Comparison of ENCODE assay signal across 31 mouse cellular contexts in genomic region chr3:50595732-50596131, GRCm38 (mm10).
"Had no signal": no experiment of that assay in that cellular context is flagged by ENCODE, and none has a peak within 500 bp of the region (broad histone marks: within the 10 kb centered on the region; RNA-seq: fewer than 3 reads in every experiment).

No protein-coding gene starts in this region.

- H3K9me3 ChIP-seq: limb, embryonic 15.5 days; liver, embryonic 13.5 days; liver, embryonic 15.5 days; lung, embryonic 15.5 days; midbrain, embryonic 12.5 days; neural tube, embryonic 12.5 days had no signal

- H3K4me3 ChIP-seq: limb, embryonic 10.5 days; limb, embryonic 12.5 days; limb, embryonic 13.5 days; limb, embryonic 15.5 days; liver, embryonic 12.5 days; liver, embryonic 13.5 days; liver, embryonic 15.5 days; lung, embryonic 15.5 days; megakaryocyte, embryonic 14.5 days; midbrain, embryonic 10.5 days; midbrain, embryonic 12.5 days; midbrain, embryonic 13.5 days; midbrain, embryonic 15.5 days; myocyte; neural tube, embryonic 12.5 days had no signal

- ATAC-seq: liver, embryonic 12.5 days; liver, postnatal 0 days; lung, postnatal 0 days; midbrain, embryonic 13.5 days; midbrain, embryonic 15.5 days; midbrain, embryonic 16.5 days had no signal

- H3K27me3 ChIP-seq: limb, embryonic 12.5 days; limb, embryonic 13.5 days; limb, embryonic 15.5 days; liver, embryonic 12.5 days; liver, embryonic 13.5 days; liver, embryonic 15.5 days; lung, embryonic 15.5 days; megakaryocyte, embryonic 14.5 days; midbrain, embryonic 12.5 days; midbrain, embryonic 13.5 days; midbrain, embryonic 15.5 days; neural tube, embryonic 12.5 days had no signal

- DNase-seq: liver; liver, embryonic 13.5 days; liver, postnatal 0 days; lung, adult 18-20 months; lung, adult 2 months; lung, embryonic 14.5 days; lung, postnatal 10 days; lung, postnatal 14 days; lung, postnatal 36 days; lung, postnatal 4 days; midbrain, embryonic 14.5 days had no signal

- H3K27ac ChIP-seq: limb, embryonic 10.5 days; limb, embryonic 12.5 days; limb, embryonic 13.5 days; limb, embryonic 15.5 days; liver, embryonic 12.5 days; liver, embryonic 13.5 days; liver, embryonic 14.5 days; liver, embryonic 15.5 days; lung, embryonic 15.5 days; macrophage; midbrain, embryonic 10.5 days; midbrain, embryonic 12.5 days; midbrain, embryonic 13.5 days; midbrain, embryonic 15.5 days; neural tube, embryonic 12.5 days had no signal

- H3K9ac ChIP-seq: limb, embryonic 12.5 days; limb, embryonic 13.5 days; limb, embryonic 15.5 days; liver, embryonic 12.5 days; liver, embryonic 13.5 days; liver, embryonic 14.5 days; liver, embryonic 15.5 days; liver, postnatal 0 days; lung, embryonic 14.5 days; lung, embryonic 15.5 days; midbrain, embryonic 12.5 days; midbrain, embryonic 13.5 days; midbrain, embryonic 15.5 days; neural tube, embryonic 12.5 days had no signal

- H3K4me2 ChIP-seq: limb, embryonic 12.5 days; limb, embryonic 13.5 days; limb, embryonic 15.5 days; liver, embryonic 11.5 days; liver, embryonic 12.5 days; liver, embryonic 13.5 days; liver, embryonic 15.5 days; lung, embryonic 14.5 days; lung, embryonic 15.5 days; midbrain, embryonic 11.5 days; midbrain, embryonic 12.5 days; midbrain, embryonic 13.5 days; midbrain, embryonic 15.5 days; neural tube, embryonic 12.5 days had no signal

- H3K36me3 ChIP-seq: limb, embryonic 10.5 days; limb, embryonic 12.5 days; limb, embryonic 13.5 days; limb, embryonic 15.5 days; liver, embryonic 12.5 days; liver, embryonic 13.5 days; liver, embryonic 15.5 days; lung, embryonic 15.5 days; midbrain, embryonic 10.5 days; midbrain, embryonic 12.5 days; midbrain, embryonic 13.5 days; midbrain, embryonic 15.5 days; neural tube, embryonic 12.5 days had no signal

- H3K4me1 ChIP-seq: limb, embryonic 10.5 days; limb, embryonic 12.5 days; limb, embryonic 13.5 days; limb, embryonic 15.5 days; liver, embryonic 12.5 days; liver, embryonic 13.5 days; liver, embryonic 15.5 days; lung, embryonic 15.5 days; megakaryocyte, embryonic 14.5 days; midbrain, embryonic 10.5 days; midbrain, embryonic 12.5 days; midbrain, embryonic 13.5 days; midbrain, embryonic 15.5 days; neural tube, embryonic 12.5 days had no signal
